Comparison of ENCODE assay signal across 23 mouse cellular contexts in the genomic region with DNA sequence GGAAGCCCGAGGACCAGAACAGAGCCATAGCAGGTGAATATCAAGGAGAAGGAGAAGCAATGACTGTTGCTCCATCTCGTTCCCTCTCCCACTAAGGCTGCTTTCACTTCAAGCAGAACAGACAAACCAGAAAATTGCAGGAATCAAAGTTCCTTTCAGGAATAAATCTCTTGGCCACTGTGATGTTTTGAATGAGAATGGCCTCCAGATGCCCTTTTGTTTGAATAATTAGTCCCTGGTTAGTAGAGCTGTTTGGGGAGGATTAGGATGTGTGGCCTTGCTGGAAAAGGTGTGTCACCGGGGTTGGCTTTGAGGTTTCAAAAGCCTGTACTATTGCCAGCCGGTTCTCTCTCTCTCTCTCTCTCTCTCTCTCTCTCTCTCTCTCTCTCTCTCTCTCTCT. TPM values are rescaled to one million over a fixed set of nuclear protein-coding genes. Genes with fewer than 3 reads are reported as not detected.
"Had no signal": no experiment of that assay in that cellular context is flagged by ENCODE, and none has a peak within 500 bp of the region (broad histone marks: within the 10 kb centered on the region; RNA-seq: fewer than 3 reads in every experiment).

No protein-coding gene starts in this region.

- H3K9me3 ChIP-seq: limb, embryonic 12.5 days; limb, embryonic 15.5 days; liver, embryonic 15.5 days; megakaryocyte, embryonic 14.5 days; midbrain, embryonic 10.5 days; midbrain, embryonic 13.5 days; neural tube, embryonic 13.5 days; stomach, embryonic 15.5 days had no signal

- H3K4me1 ChIP-seq: limb, embryonic 12.5 days; limb, embryonic 15.5 days; midbrain, embryonic 13.5 days; neural tube, embryonic 13.5 days; stomach, embryonic 15.5 days had no signal

- H3K4me2 ChIP-seq: limb, embryonic 12.5 days; limb, embryonic 15.5 days; liver, embryonic 15.5 days; lung, embryonic 14.5 days; midbrain, embryonic 13.5 days; neural tube, embryonic 13.5 days; stomach, embryonic 15.5 days had no signal

- ATAC-seq: intestine, embryonic 16.5 days; lung, postnatal 0 days; midbrain, embryonic 13.5 days; midbrain, embryonic 16.5 days had no signal

- H3K27ac ChIP-seq: kidney, postnatal 0 days; left cerebral cortex, adult 2 months; limb, embryonic 12.5 days; limb, embryonic 15.5 days; liver, embryonic 15.5 days; macrophage; midbrain, embryonic 10.5 days; midbrain, embryonic 13.5 days; neural tube, embryonic 13.5 days; stomach, embryonic 15.5 days had no signal

- H3K36me3 ChIP-seq: limb, embryonic 12.5 days; limb, embryonic 15.5 days; liver, embryonic 15.5 days had no signal

- DNase-seq: kidney, postnatal 25 days; layer of hippocampus, postnatal 36 days; left cerebral cortex, postnatal 4 days; lung, embryonic 14.5 days; spleen, adult 18-20 months; thymus, postnatal 25 days had no signal

- H3K9ac ChIP-seq: limb, embryonic 12.5 days; limb, embryonic 15.5 days; liver, embryonic 15.5 days; lung, embryonic 14.5 days; midbrain, embryonic 13.5 days; neural tube, embryonic 13.5 days; stomach, embryonic 15.5 days had no signal

- H3K27me3 ChIP-seq: limb, embryonic 12.5 days; limb, embryonic 15.5 days; midbrain, embryonic 13.5 days; neural tube, embryonic 13.5 days; stomach, embryonic 15.5 days had no signal

- H3K4me3 ChIP-seq: left cerebral cortex, adult 2 months; limb, embryonic 12.5 days; limb, embryonic 15.5 days; liver, embryonic 15.5 days; megakaryocyte, embryonic 14.5 days; midbrain, embryonic 10.5 days; midbrain, embryonic 13.5 days; myocyte; neural tube, embryonic 13.5 days; stomach, embryonic 15.5 days had no signal

RNA-seq across cellular contexts. Expression of a gene that starts 12.9 kb away (rescaled TPM):
- total RNA-seq: monocyte, adult 5-6 weeks; neutrophil, adult 5-6 weeks had no signal

RNA-seq across cellular contexts. Expression of a gene that starts 18.8 kb away (rescaled TPM):
- total RNA-seq: monocyte, adult 5-6 weeks; neutrophil, adult 5-6 weeks had no signal
- polyA plus RNA-seq: macrophage had no signal

RNA-seq across cellular contexts. Expression of a gene that starts 28.4 kb away (rescaled TPM):
- total RNA-seq: monocyte, adult 5-6 weeks had no signal
- polyA plus RNA-seq: macrophage had no signal
